Mouse (Mus musculus) small intestine, adult 2 months (tissue): ENCODE results near the gene Sorl1.

Experiments
- CTCF ChIP-seq: fragments of 200-500 bp; IDR thresholded peaks from 2 replicates; pipeline ENCODE4 v1.5.1; 2012; ENCODE audit warnings: low read depth, mild to moderate bottlenecking, control low read depth, inconsistent platforms, low read length, moderate library complexity, mixed read lengths; ENCODE audit not compliant: insufficient replicate concordance, insufficient read length; ENCODE audit errors: extremely low read depth
- POLR2A ChIP-seq: fragments of 200-500 bp; IDR thresholded peaks from 2 replicates; pipeline ENCODE4 v1.6.1; 2012; ENCODE audit warnings: low read depth, mild to moderate bottlenecking, control low read depth, inconsistent platforms, low read length, moderate library complexity

- TF ChIP-seq POLR2A (no peak), CTCF (no peak)
These were observed 139.0 kb downstream of the Sorl1 start for GRCm38 (mm10) chr9:41985052-41985451.
